Mouse (Mus musculus): Measurements from ENCODE around the gene Smarcc1. TPM values are rescaled to one million over a fixed set of nuclear protein-coding genes. Genes with fewer than 3 reads are reported as not detected.
A peak's percentile ranks its signal among the peaks of the same experiment; 100 is the strongest.

Smarcc1 gene
- polyA plus RNA-seq, 1 experiment from 2014 or later = 26.4 TPM

DNA sequence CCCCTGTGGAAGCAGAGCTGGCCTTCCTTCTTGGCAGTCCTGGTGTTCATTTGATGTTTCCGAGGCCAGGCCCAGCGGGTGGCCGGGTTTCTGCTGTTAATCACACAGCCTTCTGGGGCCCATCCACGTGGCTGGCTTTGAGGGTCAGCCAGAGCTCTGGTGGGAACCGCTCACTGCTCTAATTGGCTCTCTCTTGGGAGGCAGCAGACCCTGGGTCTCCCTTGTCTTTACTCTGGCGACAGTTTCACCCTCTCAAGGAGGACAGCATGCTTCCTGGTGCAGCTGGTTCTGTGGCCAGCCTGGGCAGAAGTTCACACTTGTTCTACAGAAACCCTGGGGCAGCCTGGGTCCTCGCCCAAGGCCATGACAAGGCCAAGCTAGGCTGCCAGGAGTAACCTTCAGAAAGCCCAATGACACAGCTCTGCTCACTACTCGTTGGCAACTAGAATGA is 159.9 kb downstream of the Smarcc1 start:
- no peak overlapping the region for H3K4me3 ChIP-seq (ENCODE audit: low read depth, low read length)
- TF ChIP-seq EP300 (IDR thresholded peaks at IDR 0.05) = no peak
- TF ChIP-seq CTCF (IDR thresholded peaks at IDR 0.05) = no peak
- H3K27me3 ChIP-seq (replicated peaks; ENCODE audit: insufficient read depth, low read length) = no peaks in the 10 kb centered on the region
- WGBS = 45% methylated on average over 8 of the region's 8 CpGs
- DNase-seq (ENCODE audit: low spot score) (no peak), ATAC-seq (no peak)
- no peak overlapping the region for H3K9ac ChIP-seq (replicated peaks; ENCODE audit: low read depth)
- H3K9me3 ChIP-seq (ENCODE audit: low read length) = no peaks in the 10 kb centered on the region
- no peaks in the 10 kb centered on the region for H3K4me1 ChIP-seq (ENCODE audit: insufficient read depth, low read depth, low read length)
- H3K27ac ChIP-seq (ENCODE audit: low read length) = no peak overlapping the region
- no peaks in the 10 kb centered on the region for H3K36me3 ChIP-seq (ENCODE audit: insufficient read depth, low read length)
- H3K4me2 ChIP-seq (replicated peaks; ENCODE audit: low read depth, low read length) = no peak overlapping the region

GRCm38 (mm10) chr9:110284075-110284697 is 166.7 kb downstream of the Smarcc1 start:
- no peaks in the 10 kb centered on the region for H3K27me3 ChIP-seq (replicated peaks; ENCODE audit: insufficient read depth, low read length)
- DNase-seq (ENCODE audit: low spot score) (no peak), ATAC-seq (no peak)
- H3K4me1 ChIP-seq (ENCODE audit: insufficient read depth, low read depth, low read length) = no peaks in the 10 kb centered on the region
- no peak overlapping the region for H3K9ac ChIP-seq (replicated peaks; ENCODE audit: low read depth)
- 91% methylated on average over 8 of the region's 10 CpGs for WGBS
- no peak overlapping the region for H3K4me2 ChIP-seq (replicated peaks; ENCODE audit: low read depth, low read length)
- TF ChIP-seq EP300 (IDR thresholded peaks at IDR 0.05) (no peak), CTCF (IDR thresholded peaks at IDR 0.05) (no peak)
- no peaks in the 10 kb centered on the region for H3K9me3 ChIP-seq (ENCODE audit: low read length)
- H3K36me3 ChIP-seq (ENCODE audit: insufficient read depth, low read length) = no peaks in the 10 kb centered on the region
- H3K27ac ChIP-seq (ENCODE audit: low read length) = no peak overlapping the region
- H3K4me3 ChIP-seq (ENCODE audit: low read depth, low read length) = no peak overlapping the region

GRCm38 (mm10) chr9:110287321-110287924 is 169.9 kb downstream of the Smarcc1 start:
- H3K27ac ChIP-seq (ENCODE audit: low read length) = no peak overlapping the region
- no peak for TF ChIP-seq CTCF (IDR thresholded peaks at IDR 0.05)
- no peak for TF ChIP-seq EP300 (IDR thresholded peaks at IDR 0.05)
- ATAC-seq = no peak
- H3K4me3 ChIP-seq (ENCODE audit: low read depth, low read length) = no peak overlapping the region
- H3K27me3 ChIP-seq (replicated peaks; ENCODE audit: insufficient read depth, low read length) = no peaks in the 10 kb centered on the region
- no peak for DNase-seq (ENCODE audit: low spot score)
- no peaks in the 10 kb centered on the region for H3K9me3 ChIP-seq (ENCODE audit: low read length)
- no peaks in the 10 kb centered on the region for H3K4me1 ChIP-seq (ENCODE audit: insufficient read depth, low read depth, low read length)
- H3K36me3 ChIP-seq (ENCODE audit: insufficient read depth, low read length) = no peaks in the 10 kb centered on the region
- 64% methylated on average over 7 of the region's 7 CpGs for WGBS
- H3K9ac ChIP-seq (replicated peaks; ENCODE audit: low read depth) = no peak overlapping the region
- H3K4me2 ChIP-seq (replicated peaks; ENCODE audit: low read depth, low read length) = no peak overlapping the region

Small RNA genes within 50 kb of the gene (microRNA-seq; reads per million reads assigned to microRNA genes)
- gene Mir6236 = 14.7 reads per million, percentile 27 among the genes with 10 or more reads in this experiment

Other genes starting within 250 kb of the Smarcc1 start
- 7.1 and 8.7 TPM in 2 replicates for gene Cdc25a, start 242.1 kb upstream of the Smarcc1 start, polyA plus RNA-seq (2015; fragmentation: Nextera tagmentation; extraction: Ambion mirVana)
- 35.6 and 36.9 TPM in 2 replicates for gene Map4, start 186.2 kb upstream of the Smarcc1 start, polyA plus RNA-seq (2015; fragmentation: Nextera tagmentation; extraction: Ambion mirVana)
- 51.7 and 56.7 TPM in 2 replicates for gene Dhx30, start 122 bp downstream of the Smarcc1 start, polyA plus RNA-seq (2015; fragmentation: Nextera tagmentation; extraction: Ambion mirVana)
- gene Cspg5, start 126.1 kb downstream of the Smarcc1 start, polyA plus RNA-seq (2015; fragmentation: Nextera tagmentation; extraction: Ambion mirVana) = 1.9 and 2.1 TPM in 2 replicates
- 6.9 and 7.8 TPM in 2 replicates for gene Elp6, start 187.5 kb downstream of the Smarcc1 start, polyA plus RNA-seq (2015; fragmentation: Nextera tagmentation; extraction: Ambion mirVana)
- gene Scap, start 215.6 kb downstream of the Smarcc1 start, polyA plus RNA-seq (2015; fragmentation: Nextera tagmentation; extraction: Ambion mirVana) = 18.1 and 21.3 TPM in 2 replicates

All from lung, postnatal 0 days (tissue).